Mouse (Mus musculus): Measurements from ENCODE around the gene Zfyve9.
"Not testable (repeated sequence)": the region's sequence is repeated elsewhere in the genome, so short reads cannot be mapped to it uniquely, and the experiment has no call there.

The Zfyve9 gene

DNA sequence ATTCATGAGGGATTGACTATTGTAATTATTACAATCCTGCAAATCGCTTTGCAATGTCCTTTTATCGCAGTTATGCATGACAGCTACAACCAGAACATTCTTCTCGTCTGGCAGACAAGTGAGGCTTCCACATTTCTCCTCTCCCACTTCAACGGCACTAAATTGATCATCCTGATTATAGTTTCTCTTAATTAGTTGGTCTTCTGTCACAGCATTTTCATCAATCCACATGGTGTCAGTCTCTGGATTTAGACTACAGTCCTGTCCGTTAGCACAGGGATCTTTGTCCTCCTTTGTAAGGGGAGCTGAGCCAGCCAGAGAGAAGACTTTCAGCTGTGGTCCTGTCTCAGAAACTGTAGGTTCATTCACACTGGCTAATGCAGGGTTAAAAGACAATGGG lies 61.2 kb downstream of the Zfyve9 start, which contains the start of gene 3110021N24Rik:
Gene 3110021N24Rik, plus strand, starts transcription at position 301 of the 400 bp plus-strand sequence.
- DNase-seq: no peak

DNA sequence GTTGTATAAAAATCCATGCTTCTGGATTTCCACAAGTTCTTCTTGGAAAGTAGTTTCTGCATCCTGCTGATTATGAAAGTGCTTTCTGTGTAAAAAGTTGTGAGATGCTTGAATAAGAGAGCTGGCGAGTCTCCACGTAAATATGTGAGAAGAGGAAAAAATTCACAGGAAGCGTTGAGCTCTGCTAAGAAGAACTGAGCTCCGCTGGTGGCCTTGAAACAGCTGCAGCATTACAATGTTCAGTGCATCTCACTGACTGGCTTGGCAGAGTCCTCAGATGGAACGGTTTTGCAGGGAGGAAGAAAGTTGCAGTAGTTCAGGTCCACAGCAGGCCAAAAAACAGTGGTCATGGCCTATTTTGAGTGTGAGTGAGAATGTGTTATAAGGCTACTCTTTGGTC lies 72.4 kb downstream of the Zfyve9 start:
- DNase-seq: no peak

DNA sequence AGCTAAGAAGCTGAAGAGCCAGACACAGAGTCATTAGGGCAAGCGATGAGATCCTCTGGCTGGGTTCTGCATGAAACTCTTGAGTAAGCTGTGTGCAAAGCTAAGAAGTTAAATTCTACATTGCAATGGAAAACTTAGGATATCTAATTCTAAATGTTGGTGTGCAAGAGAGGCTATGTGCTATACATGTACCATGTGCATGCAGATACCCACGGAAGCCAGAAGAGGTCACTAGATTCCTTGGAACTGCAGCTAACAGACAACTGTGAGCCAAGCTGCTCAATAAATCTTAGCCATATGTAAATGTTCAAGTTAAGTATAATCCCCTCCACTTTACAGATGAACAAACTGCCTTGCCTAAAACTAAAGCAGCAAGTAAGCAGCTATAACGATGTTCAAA lies 83.7 kb downstream of the Zfyve9 start:
- DNase-seq: no peak

DNA sequence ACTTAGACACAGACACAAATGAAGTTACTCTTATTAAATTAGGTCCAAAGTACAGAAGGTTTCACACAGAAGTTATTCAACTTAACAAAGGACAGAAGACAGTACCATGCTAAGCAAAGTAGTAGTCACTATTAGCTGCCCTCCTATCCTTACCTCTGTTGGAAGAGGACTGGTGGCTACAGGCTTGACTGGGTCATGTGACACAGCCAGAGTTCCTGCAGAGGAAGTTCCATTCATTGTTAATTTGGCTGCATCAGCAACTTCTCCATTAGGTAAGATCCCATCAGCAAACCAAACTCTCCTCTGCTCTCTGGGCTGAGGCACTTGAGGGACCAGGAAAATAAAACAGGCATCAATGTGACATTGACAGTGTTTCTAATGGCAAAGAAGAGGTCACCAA lies 89.1 kb downstream of the Zfyve9 start:
- DNase-seq: no peak

DNA sequence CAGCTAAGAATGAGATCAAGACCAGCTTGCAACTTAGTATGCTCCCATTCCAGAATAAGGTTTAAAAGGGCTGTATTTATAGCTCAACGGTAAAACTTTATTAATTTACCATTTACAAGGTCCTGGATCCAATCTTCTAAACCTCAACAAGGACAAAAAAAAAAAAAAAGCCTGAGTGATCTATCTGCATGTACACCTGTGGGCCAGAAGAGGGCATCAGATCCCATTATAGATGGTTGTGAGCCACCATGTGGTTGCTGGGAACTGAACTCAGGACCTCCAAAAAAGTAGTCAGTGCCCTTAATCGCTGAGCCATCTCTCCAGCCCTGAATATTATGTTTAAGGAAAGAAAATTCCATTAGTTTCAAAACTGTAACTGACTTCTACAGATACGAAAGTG lies 90.1 kb downstream of the Zfyve9 start:
- DNase-seq: no peak

DNA sequence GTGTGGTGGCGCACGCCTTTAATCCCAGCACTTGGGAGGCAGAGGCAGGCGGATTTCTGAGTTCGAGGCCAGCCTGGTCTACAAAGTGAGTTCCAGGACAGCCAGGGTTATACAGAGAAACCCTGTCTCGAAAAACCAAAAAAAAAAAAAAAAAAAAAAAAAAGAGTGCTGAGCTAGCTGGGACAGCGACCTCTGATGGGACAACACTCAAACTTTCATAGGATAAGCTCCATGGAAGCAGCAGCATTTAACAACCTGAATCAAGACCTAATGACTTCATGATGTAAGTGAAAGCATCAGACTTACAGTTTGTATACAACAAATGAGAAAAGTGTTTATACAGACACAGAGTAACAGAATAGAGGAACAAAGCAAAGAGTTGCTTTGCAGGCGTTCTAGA lies 93.5 kb downstream of the Zfyve9 start:
- DNase-seq: not testable (repeated sequence)

DNA sequence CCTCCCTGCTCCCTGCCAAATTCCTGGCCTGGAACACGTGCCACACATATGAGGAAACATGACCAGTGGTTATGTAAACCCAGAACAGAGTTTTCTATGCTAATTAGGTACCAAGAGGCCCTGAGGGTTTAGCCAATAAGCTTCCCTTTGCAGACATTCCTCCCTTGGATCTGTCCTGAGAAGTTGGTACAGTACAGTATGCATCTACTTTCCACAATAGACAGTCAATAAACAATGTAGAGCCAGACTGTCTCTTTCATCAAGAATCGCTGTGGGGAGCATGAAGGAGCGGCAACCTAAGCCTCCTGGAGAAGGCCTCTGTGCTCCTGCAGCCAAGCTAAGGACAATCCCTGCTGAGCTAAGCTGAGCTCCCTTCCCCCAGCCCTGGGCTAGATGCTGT lies 94.4 kb downstream of the Zfyve9 start:
- no peak for DNase-seq

DNA sequence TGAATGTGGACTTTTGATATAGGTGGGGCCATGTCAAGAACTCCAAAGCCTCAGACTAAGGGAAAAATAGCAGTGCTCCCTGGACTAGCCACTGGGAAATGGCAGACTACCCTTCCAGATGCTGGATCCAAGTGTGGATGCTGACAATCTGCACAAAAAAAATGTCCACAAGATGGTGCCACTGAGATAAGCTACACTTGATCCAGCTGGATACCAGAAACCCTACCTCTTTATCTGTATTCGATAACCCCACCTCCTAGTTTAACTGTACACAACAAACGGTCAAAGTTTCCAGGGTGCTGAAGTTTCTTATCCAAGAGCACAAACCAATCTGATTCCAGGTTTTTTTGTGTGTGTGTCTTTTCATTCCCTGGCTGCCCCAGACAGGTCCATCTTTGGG lies 116.2 kb downstream of the Zfyve9 start:
- no peak for DNase-seq

DNA sequence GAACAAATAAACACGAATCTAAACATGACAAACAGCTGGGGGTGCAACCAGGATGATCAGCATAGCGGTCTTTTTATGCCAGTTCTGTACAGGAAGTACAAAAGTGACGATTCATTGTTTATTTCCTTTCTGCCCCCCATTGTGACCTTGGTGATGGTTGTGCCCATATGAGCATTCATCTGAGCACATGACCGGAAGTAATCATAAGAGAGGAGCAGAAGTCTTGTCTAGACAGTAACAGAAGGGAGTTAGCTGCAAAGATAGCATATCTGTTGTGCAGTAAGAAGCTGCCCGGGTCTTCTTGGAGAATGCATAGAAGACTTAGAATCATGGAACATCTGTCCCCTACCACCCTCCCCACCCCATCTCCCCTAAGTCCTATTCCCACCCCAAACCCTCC lies 141.8 kb downstream of the Zfyve9 start:
- no peak for DNase-seq

DNA sequence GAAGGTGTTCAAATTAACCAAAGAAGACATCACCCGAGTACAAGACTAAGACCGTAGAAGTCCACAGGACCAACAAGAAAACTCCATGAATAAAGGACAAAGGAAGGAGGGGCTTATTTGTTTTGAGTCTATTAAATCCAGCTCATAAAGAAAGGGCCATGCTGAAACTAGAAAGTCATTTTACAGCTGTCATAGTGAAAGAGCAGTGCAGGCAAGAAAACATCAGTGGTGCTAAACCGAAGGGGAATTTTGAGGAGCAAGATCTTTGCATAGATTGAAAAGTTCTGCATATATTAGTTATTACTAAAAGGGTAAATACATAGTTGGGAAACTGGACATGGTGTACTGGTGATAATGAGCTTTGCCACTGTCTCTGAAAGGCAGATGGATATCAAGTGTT lies 142.9 kb downstream of the Zfyve9 start:
- DNase-seq: no peak

DNA sequence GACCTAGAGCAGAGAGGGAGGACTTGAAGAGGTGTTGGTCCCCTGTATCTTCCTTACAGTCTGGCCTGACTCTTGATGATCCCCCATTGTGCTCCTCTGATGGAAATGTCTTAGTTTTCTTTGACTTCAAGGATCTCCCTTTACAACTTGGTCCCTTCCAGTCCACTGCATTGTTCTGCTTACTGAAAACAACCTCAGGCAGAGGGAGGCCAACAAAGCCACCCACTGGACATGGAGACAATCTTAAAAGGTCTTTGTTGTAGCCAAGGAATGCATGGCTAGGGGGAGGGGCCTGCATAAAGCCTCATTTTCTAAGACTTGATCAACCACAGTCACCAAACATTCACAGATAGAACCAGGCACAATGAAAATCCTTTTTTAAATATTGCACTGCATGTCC lies 145.5 kb downstream of the Zfyve9 start:
- no peak for DNase-seq

DNA sequence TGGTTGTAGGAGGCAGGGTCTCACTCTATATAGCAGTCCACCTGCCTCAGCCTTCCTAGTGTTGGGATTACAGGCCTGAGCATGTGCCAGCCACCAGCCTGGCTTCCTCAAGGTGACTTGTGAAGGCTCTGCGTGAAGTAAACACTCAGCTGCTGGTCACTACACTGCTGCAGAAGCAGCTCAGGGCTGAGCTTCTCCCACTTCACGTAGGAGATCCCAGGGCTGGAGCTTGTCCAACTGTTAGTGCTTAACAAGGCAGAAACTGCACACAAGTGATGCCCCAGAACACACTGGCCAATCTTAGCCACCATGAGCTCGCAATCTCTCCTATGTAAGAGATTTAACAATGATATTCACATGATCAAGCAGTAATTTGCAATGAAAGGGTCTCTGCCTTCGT lies 145.9 kb downstream of the Zfyve9 start:
- DNase-seq: no peak

DNA sequence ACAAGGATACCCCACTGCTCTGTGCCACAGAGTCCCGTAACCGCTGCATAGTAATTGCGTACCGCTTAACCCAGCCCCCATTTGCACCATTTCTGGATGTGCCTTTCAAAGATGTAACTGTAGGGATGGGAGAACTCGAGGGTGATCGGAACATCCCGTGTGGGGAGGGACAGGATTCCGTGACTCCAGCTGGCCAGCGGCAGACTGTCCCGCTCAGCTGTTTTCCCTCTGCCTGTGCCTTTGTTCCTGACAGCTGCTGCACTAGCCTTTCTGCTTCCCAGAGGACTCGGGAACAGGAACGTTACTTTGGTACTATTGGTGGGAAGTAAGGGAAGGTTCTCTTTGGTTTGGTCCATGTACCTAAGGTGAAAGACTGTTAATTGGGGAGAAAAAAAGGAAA lies 146.9 kb downstream of the Zfyve9 start:
- DNase-seq: no peak

DNA sequence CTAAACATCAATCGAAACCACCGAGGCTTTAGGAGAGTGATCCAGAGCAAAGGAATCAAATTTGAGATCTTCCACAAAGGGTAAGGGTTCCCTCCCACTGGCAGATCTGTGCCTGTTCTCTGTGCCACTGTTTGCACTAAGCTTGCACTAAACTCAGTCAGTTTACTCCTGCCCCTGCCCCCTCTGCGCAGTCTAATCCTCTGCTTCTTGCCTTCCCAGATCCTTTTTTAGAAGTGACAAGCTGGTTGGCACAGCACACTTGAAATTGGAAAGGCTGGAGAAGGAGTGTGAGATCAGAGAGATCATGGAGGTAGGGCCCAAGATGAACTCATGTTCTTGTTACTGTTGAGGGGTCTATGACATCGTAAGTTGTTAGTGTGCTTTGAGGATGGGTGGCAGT lies 149.0 kb downstream of the Zfyve9 start:
- DNase-seq: no peak

DNA sequence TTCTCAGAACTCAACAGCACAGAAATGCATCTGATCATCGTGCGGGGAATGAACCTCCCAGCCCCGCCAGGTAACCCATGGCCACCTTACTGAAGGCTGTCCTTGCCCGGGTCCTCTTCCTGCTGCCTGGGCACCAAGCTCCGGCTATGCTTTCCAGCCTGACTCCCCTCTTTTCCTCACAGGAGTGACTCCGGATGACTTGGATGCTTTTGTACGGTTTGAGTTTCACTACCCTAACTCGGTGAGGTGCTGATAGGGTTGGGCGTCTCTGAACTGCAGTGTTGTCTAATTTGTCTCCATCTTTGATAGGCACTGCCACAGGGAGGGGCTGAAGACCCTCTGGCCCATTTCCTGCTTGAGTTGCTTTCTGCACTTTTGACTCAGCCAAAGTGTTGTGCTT lies 150.5 kb downstream of the Zfyve9 start:
- no peak for DNase-seq

DNA sequence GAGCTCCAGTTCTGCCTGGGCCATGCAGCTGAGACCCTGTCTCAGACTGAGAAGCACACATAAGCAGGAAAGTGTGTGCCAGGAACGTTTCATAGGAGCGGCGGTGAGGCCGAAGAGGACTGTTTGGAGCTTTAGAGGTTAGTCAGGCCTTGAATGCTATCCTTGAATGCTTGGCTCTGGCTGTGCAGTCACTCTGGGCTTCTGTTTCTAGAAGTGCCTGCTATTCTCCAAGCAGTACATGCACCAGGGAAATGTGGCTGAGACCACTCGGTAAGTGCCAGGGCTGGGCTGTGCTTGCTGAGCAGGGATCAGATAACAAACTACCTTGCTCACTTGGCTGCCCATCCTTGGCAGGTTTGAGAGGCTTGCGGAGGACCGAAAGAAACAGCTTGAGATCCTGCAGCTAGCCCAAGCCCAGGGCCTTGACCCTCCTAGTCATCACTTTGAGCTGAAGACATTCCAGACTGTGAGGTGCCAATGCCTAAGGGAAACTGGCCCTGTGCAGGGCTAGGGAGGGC lies 151.2 kb downstream of the Zfyve9 start:
- DNase-seq: no peak

DNA sequence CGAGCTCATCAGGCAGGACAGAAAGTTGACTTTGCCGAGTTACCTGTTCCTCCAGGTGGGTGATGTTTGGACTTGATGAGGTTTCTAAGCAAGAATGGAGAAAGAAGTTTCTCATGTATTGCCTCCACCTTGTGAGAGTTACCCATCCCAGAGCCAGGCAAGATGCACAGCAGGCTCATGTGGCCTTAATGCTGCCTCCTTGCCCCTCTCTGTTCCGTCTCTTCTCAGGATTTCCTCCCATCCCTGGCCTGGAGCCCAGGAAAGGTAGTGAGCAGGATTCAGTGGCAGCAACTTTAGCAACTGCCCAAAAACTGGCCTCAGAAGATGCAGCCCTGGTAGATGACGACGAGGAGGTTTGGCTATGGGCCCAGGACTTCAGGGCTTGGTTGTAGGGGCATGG lies 153.5 kb downstream of the Zfyve9 start:
- no peak for DNase-seq

DNA sequence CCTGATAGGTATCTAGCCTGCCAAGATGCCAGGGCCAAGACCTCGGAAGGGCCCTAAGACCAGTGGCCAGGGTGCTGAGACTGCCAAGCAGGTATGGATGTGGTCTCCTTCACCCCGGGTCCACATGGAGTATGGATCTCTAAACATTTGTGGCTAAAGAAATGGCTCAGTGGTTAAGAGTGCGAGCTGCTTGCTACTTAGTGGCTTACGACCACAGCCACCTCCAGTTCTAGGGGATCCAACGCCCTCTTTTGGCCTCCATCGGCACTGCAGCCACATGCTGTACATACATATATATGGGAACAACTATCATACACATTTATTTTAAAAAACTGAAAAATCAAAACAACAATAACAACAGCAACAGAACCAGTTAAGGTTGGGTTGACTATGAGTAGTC lies 159.1 kb downstream of the Zfyve9 start:
- DNase-seq: no peak

DNA sequence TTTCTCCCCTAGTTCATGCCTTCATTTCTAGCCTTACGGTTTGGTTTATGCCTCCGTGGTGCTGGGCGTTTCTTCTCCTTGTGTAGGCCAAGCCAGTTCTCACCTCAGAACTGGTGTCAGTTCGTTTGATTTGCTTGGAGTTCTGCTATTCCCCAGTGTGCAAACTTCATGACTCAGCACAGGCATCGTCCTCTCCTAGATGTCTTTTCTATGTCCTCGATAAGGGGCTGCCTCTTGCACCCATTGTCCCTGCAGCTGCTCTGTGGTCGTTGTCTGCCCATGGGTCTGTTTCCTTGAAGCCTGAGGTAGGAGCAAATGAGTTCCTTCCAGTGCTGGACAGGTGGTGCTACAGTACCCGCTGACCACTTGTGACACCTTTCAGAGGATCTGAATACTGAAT lies 160.1 kb downstream of the Zfyve9 start:
- peak; percentile 15 for DNase-seq

DNA sequence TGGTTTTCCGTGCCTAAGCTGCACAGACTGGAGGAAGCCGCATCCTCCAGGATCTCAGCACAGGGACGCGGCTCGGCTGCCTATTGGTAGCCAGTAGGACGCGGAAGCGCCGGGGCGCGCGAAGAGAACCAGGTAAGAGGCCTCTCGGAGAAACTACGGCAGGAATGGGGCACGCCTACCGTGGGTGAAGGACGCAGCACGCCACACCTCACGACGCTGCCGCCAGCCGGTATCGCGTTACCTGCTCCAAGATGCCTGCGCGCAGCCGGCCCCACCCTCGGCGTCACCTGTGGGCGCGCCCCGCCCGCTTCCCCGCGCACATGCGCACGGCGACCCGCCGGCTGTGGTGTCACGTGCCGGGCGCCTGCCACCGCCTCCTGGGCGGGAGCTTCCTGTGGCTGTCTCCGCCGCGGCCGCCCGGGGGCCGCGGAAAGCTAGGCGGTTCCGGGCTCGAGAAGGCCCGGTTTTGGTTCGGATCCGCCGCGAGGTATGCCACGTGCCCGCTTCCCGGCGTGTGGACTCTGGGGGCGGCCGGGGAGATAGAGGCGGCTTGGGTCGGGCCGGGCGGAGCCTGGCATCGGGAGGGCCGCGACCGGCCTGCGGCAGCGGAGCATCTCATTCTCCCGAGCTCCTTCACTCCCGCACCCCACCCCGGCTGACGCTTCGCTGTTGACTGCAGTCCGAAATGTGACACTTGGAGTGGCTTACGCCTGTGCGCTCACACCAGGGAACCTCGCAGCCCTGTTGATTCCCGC lies 160.8 kb downstream of the Zfyve9 start, which contains the start of gene Cc2d1b:
Gene Cc2d1b, plus strand, starts transcription at position 354 of the 755 bp plus-strand sequence.
- DNase-seq: peak; percentile 92

DNA sequence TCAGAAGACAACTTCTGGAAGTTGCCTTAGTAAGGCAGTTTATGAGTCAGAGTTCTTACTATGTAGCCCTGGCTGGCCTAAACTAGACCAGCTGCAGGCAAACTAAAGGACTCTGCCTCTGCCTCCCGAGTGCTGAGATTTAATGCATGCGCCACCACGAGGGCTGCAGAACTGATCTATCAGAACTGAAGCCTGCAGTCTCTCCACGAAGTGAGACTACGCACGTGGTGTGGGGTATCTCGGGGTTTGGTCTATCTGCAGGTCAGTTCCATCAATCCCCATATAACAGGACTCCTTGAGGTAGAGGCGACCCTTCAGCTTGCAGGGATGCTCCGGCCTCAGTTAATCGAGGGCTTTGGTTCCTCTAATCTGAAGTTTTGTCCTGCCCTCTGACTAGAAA lies 161.4 kb downstream of the Zfyve9 start:
- DNase-seq: no peak

DNA sequence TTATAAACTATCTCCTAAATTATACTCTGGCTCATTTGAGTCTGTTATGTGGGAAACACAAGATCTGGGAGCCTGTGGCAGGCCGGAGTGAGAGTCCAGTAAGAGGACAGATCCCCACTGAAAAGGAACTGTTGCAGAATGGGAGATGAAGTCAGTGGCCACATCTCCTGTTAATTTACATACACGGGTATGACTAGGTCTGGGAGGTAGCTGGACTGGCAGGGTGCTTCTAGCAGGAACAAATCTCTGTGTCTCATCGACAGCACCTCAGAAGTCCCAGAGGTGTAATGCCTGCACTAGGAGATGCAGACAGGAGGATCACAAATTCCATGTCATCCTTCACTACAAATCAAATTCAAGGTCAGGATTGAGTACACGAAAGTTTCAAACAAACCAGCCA lies 162.0 kb downstream of the Zfyve9 start:
- peak; percentile 16 for DNase-seq

DNA sequence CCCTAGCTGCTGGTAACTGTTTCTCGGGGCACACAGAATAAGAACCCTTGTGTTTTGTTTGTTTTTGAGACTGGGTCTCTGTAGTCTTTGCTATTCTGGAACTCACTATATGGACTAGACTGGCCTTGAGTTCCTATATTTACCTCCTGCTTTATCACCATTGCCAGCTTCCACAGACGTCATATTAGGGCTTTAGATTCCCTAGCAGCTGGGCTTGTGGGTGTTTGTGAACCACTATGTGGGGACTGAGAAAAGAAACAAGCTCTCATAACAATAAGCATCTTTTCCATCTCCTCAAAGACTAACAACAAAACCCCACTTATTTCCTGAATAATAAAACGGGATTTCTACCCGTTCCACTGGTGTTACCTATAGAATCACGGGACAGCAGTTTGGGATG lies 169.7 kb downstream of the Zfyve9 start:
- DNase-seq: no peak

DNA sequence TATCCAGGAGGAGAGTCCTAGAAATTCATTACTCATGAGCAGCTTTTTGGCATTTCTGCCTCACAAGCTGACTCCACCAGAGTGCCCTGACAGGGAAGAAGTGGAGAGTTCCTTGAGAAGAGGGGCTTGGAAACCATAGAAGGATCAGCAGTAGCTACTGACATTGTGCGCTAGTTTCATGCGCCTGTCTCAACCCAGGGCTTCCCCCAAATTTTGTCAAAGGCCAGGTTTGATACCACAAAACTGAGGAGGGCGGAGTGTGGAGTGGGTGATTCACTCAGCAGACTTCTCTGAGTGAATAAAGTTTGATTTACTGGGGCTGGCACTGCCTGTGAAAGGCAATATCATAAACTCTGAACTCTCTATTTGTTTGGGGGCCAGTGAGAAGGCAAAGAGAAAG lies 171.9 kb downstream of the Zfyve9 start:
- no peak for DNase-seq

DNA sequence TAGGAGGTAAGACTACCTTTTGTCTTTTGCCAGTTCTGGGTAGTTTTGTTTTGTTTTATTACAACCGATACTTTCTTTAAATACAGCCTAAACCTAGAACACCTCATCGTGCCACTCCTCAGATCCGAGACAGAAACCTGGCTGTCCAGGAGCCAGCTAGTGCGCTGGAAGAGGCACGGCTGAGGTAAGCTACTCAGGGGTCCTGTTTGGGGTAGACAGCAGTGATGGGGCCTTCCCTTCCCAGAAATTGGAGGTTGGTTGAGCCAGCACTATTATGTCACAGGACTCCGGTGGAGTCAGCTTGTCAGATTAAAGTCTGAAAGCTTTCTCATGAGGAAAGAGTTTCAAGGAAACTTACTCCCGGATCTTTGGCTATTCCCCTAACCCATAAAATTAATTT lies 178.7 kb downstream of the Zfyve9 start:
- no peak for DNase-seq
